ENCODE assay signal across 9 mouse cellular contexts in the genomic region with DNA sequence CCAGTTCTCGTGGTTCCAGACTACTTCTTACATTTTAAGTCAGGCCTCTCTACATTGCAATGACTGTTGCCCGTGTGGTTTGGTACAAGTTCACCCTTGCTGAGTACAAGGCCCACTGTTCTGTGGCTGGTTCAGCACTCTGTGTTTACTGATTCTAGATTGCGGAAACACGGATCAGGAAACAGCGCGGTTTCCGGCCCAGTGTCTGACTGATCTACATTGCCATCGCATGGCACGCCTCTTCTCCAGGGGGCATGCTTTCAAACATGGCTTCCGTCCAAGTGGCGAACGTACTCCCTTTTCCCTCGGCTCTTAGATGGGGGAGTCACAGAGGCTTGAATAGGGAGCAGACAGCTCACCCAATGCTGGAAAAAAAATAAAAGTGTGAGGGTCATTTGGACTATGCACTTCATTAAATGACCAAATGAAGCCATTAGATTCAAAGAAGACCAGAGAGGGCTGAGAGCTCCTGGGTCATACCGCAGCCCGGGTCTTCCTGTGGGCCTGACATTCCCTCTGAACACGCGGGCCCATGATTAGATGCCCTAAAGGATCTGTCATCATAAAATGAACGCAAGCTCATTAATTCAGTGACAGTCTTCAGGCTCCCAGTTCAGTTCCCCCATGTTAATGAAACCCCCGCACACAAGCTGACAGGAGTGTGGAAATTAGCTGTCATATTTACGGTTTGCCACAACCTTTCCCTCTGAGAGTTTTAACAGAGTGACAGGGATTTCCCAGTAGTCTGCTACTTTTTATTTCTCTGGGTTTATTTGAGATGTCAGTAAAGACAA.
DNase-seq lines count a peak whose midpoint lies in the region; ATAC-seq and TF ChIP-seq lines count a peak whose summit lies in the region.
"Had no signal": no experiment of that assay in that cellular context is flagged by ENCODE, and none has a peak within 500 bp of the region (broad histone marks: within the 10 kb centered on the region; RNA-seq: fewer than 3 reads in every experiment).

No protein-coding gene starts in this region.

- H3K9me3 ChIP-seq in hindbrain, postnatal 0 days (ENCODE audit: low read length) = no peaks in the 10 kb centered on the region
- no peaks in the 10 kb centered on the region for H3K9me3 ChIP-seq in midbrain, embryonic 14.5 days (ENCODE audit: control insufficient read depth, low read length)

- no peak for ATAC-seq in hindbrain, postnatal 0 days
- ATAC-seq in midbrain, embryonic 14.5 days (ENCODE audit: low FRiP score, low TSS enrichment) = peak; percentile 53; the same call in 1 of the 2 replicates

- DNase-seq in layer of hippocampus, postnatal 10 days (ENCODE audit: low spot score in 2 of 2) = peak; percentile 35 to 43
- DNase-seq in layer of hippocampus, adult 18-20 months (ENCODE audit: low spot score in 2 of 2) = no peak
- peak; percentile 42 for DNase-seq in T-cell, adult 2 months (ENCODE audit: low spot score)
- DNase-seq in hindbrain, postnatal 0 days (ENCODE audit: low spot score) = peak; percentile 54
- DNase-seq in midbrain, embryonic 14.5 days = peak; percentile 61
- no peak for DNase-seq in frontal cortex, postnatal 14 days (ENCODE audit: low spot score in 2 of 2)
- DNase-seq in gastrocnemius, adult 2 months = no peak
- no peak for DNase-seq in layer of hippocampus, postnatal 25 days (ENCODE audit: extremely low spot score in 1 of 2, low spot score in 1 of 2)
- DNase-seq: cerebellum, adult 11-12 months had no signal

- intact Hi-C loops in gastrocnemius, adult 2 months (cut with DNase I) = no loop called here

- no peaks in the 10 kb centered on the region for H3K27me3 ChIP-seq in hindbrain, postnatal 0 days (ENCODE audit: insufficient read depth, low read length)
- no peaks in the 10 kb centered on the region for H3K27me3 ChIP-seq in midbrain, embryonic 14.5 days (ENCODE audit: control insufficient read depth, insufficient read depth, low read length)

- H3K9ac ChIP-seq in hindbrain, postnatal 0 days (replicated peaks; ENCODE audit: low read length) = no peak overlapping the region
- H3K9ac ChIP-seq in midbrain, embryonic 14.5 days (replicated peaks; ENCODE audit: low read length) = no peak overlapping the region

- H3K4me3 ChIP-seq in hindbrain, postnatal 0 days (ENCODE audit: low read length) = no peak overlapping the region
- H3K4me3 ChIP-seq in midbrain, embryonic 14.5 days (replicated peaks; ENCODE audit: low read depth, low read length) = no peak overlapping the region
- no peak overlapping the region for H3K4me3 ChIP-seq in gastrocnemius, adult 2 months

- 46% methylated on average over 20 of the region's 20 CpGs for WGBS in hindbrain, postnatal 0 days
- WGBS in midbrain, embryonic 14.5 days = 62% methylated on average over 20 of the region's 20 CpGs

- 0 out of 2 replicates have a peak, but pooled peaks have one; percentile 5 for TF ChIP-seq CTCF in hindbrain, postnatal 0 days (IDR thresholded peaks at IDR 0.05; ENCODE audit: low read depth)
- no peak for TF ChIP-seq CTCF in gastrocnemius, adult 2 months (IDR thresholded peaks at IDR 0.05)

- H3K4me1 ChIP-seq in hindbrain, postnatal 0 days (ENCODE audit: insufficient read depth, low read length) = peaks cover 7% of the 10 kb centered on the region; the same call in 1 of the 2 replicates
- H3K4me1 ChIP-seq in midbrain, embryonic 14.5 days (ENCODE audit: control insufficient read depth, insufficient read depth, low read length) = peaks cover 35% of the 10 kb centered on the region

- H3K27ac ChIP-seq in hindbrain, postnatal 0 days = no peak overlapping the region
- peak overlapping the region; percentile 27 for H3K27ac ChIP-seq in midbrain, embryonic 14.5 days (replicated peaks; ENCODE audit: low read depth, low read length)
- no peak overlapping the region for H3K27ac ChIP-seq in gastrocnemius, adult 2 months

- H3K4me2 ChIP-seq in hindbrain, postnatal 0 days (ENCODE audit: low read depth, low read length) = no peak overlapping the region
- H3K4me2 ChIP-seq in midbrain, embryonic 14.5 days (ENCODE audit: low read length) = no peak overlapping the region

- no peaks in the 10 kb centered on the region for H3K36me3 ChIP-seq in hindbrain, postnatal 0 days (ENCODE audit: insufficient read depth, low read length)
- no peaks in the 10 kb centered on the region for H3K36me3 ChIP-seq in midbrain, embryonic 14.5 days (ENCODE audit: control insufficient read depth, insufficient read depth, low read length)

Comparison
In these comparisons a context has a peak if more than half of its experiments do, and no peak if none do; other contexts are left out.
1. DNase-seq: peak in layer of hippocampus, postnatal 10 days (2 of 2), T-cell, adult 2 months (single experiment), hindbrain, postnatal 0 days (single experiment) and midbrain, embryonic 14.5 days (single experiment); none in layer of hippocampus, adult 18-20 months (0 of 2), frontal cortex, postnatal 14 days (0 of 2), gastrocnemius, adult 2 months (single experiment) and layer of hippocampus, postnatal 25 days (0 of 2).